Mouse (Mus musculus): ENCODE data around the gene Ttc22. TPM values are rescaled to one million over a fixed set of nuclear protein-coding genes. Genes with fewer than 3 reads are reported as not detected.
A peak's percentile ranks its signal among the peaks of the same experiment; 100 is the strongest.

Gene Ttc22
- polyA plus RNA-seq, 1 experiment from 2014 or later: 5.7 TPM

DNA sequence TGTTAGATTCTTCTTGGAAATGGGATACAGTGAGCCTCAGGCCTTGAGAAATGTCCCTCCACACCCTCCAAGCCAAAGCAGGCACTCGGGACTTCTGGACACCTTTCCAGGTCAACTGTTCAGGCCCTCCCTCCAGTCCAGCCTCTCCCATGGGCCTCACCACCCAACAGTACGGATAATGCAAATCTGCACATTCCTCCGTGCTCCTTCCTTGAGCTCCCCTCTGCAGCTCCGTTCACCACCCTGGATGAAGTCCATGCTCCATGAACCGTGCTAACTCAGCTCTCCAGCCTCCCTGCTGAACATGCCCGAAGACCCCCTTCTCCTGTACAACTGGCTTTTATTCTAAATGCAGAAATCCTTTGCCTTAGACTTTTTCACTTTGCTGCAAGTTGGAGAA lies 42.5 kb downstream of the Ttc22 start:
- Histone ChIP-seq H3K9me3 (ENCODE audit: control insufficient read depth, low read length) (no peaks in the 10 kb centered on the region), H3K36me3 (ENCODE audit: control insufficient read depth, insufficient read depth, low read length) (peaks cover 92% of the 10 kb centered on the region), H3K9ac (ENCODE audit: low read depth, low read length) (no peak overlapping the region), H3K4me3 (ENCODE audit: low read length) (no peak overlapping the region), H3K4me1 (ENCODE audit: control insufficient read depth, insufficient read depth, low read length) (no peaks in the 10 kb centered on the region), H3K27me3 (ENCODE audit: control insufficient read depth, insufficient read depth, low read length) (no peaks in the 10 kb centered on the region), H3K4me2 (replicated peaks; ENCODE audit: low read depth, low read length) (no peak overlapping the region), H3K27ac (ENCODE audit: low read depth, low read length) (no peak overlapping the region)
- ATAC-seq (ENCODE audit: low FRiP score, low TSS enrichment): no peak
- 88% methylated on average over 6 of the region's 6 CpGs for WGBS

DNA sequence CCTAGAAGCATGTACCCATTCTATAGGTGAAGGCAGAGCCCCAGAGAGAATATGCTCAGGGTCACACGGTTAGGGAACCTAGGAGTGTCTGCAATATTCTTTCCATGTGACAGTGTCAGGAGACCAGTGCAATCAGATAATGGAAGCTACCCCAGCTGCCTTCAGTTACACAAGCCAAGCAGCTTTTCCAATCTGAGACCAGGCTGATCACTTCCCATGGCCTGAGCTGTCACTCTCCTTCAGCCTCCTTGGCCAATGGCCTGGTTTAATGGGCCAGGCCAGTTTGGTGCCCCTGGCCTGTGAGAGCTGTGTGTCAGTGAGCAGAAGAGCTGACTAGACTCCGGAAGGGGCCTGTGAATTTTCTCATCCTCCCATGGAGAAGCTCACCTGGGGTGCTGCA lies 43.0 kb downstream of the Ttc22 start:
- peaks cover 92% of the 10 kb centered on the region for H3K36me3 ChIP-seq (ENCODE audit: control insufficient read depth, insufficient read depth, low read length)
- H3K27me3 ChIP-seq (ENCODE audit: control insufficient read depth, insufficient read depth, low read length): no peaks in the 10 kb centered on the region
- H3K4me3 ChIP-seq (ENCODE audit: low read length): no peak overlapping the region
- H3K4me2 ChIP-seq (replicated peaks; ENCODE audit: low read depth, low read length): no peak overlapping the region
- H3K9me3 ChIP-seq (ENCODE audit: control insufficient read depth, low read length): no peaks in the 10 kb centered on the region
- H3K9ac ChIP-seq (ENCODE audit: low read depth, low read length): no peak overlapping the region
- no peak overlapping the region for H3K27ac ChIP-seq (ENCODE audit: low read depth, low read length)
- ATAC-seq (ENCODE audit: low FRiP score, low TSS enrichment): no peak
- 94% methylated on average over 2 of the region's 2 CpGs for whole genome bisulfite sequencing
- H3K4me1 ChIP-seq (ENCODE audit: control insufficient read depth, insufficient read depth, low read length): no peaks in the 10 kb centered on the region

DNA sequence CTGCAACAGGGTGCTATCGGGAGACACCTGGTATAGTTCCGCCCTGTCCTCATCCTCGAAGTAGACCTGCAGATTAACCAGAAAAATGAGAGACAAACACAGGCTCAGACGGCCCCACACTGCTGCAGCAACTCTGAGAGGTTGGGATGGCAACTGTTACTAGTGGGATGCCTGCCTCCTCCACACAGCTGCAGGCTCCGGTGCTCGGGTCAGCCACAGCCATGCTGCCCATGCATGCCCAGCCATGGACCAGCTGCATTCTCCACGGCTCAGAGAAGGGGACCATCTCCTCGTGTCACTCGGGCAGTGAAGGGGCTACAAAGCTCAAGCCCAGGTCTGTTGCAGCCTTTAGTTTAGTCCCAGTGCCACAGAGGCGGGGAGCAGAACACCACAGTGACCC lies 43.4 kb downstream of the Ttc22 start:
- WGBS: 76% methylated on average over 10 of the region's 10 CpGs
- peaks cover 93% of the 10 kb centered on the region for H3K36me3 ChIP-seq (ENCODE audit: control insufficient read depth, insufficient read depth, low read length)

DNA sequence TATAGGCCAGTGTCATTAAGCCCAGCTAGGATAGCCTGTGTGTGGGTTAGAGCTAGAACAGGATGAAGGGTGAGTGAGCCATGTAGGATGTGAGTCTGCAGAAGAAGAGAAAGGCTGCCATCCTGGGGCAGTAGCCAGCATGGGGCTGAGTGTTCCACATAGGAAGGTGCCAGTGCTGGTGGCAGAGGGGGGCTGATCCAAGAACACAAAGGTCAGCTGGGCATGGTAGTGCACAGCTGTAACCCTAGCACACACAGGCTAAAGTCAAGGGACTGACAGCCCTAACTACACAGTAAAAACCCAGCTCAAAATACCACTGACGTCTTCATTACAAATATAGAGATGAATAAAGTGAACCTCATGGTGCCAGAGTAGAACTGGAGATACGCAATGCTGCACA lies 44.3 kb downstream of the Ttc22 start:
- Histone ChIP-seq H3K27ac (ENCODE audit: low read depth, low read length) (no peak overlapping the region), H3K36me3 (ENCODE audit: control insufficient read depth, insufficient read depth, low read length) (peaks cover 98% of the 10 kb centered on the region), H3K9me3 (ENCODE audit: control insufficient read depth, low read length) (no peaks in the 10 kb centered on the region), H3K9ac (ENCODE audit: low read depth, low read length) (no peak overlapping the region), H3K4me1 (ENCODE audit: control insufficient read depth, insufficient read depth, low read length) (no peaks in the 10 kb centered on the region), H3K4me2 (replicated peaks; ENCODE audit: low read depth, low read length) (no peak overlapping the region), H3K27me3 (ENCODE audit: control insufficient read depth, insufficient read depth, low read length) (no peaks in the 10 kb centered on the region), H3K4me3 (ENCODE audit: low read length) (no peak overlapping the region)
- ATAC-seq (ENCODE audit: low FRiP score, low TSS enrichment): no peak
- WGBS: 92% methylated on average over 2 of the region's 2 CpGs

More for the DNA sequence above, 43.4 kb downstream of the Ttc22 start:
- Histone ChIP-seq H3K9me3 (ENCODE audit: control insufficient read depth, low read length) (no peaks in the 10 kb centered on the region), H3K4me2 (replicated peaks; ENCODE audit: low read depth, low read length) (no peak overlapping the region), H3K27ac (ENCODE audit: low read depth, low read length) (no peak overlapping the region), H3K27me3 (ENCODE audit: control insufficient read depth, insufficient read depth, low read length) (no peaks in the 10 kb centered on the region), H3K4me3 (ENCODE audit: low read length) (no peak overlapping the region), H3K4me1 (ENCODE audit: control insufficient read depth, insufficient read depth, low read length) (no peaks in the 10 kb centered on the region), H3K9ac (ENCODE audit: low read depth, low read length) (no peak overlapping the region)
- no peak for ATAC-seq (ENCODE audit: low FRiP score, low TSS enrichment)

DNA sequence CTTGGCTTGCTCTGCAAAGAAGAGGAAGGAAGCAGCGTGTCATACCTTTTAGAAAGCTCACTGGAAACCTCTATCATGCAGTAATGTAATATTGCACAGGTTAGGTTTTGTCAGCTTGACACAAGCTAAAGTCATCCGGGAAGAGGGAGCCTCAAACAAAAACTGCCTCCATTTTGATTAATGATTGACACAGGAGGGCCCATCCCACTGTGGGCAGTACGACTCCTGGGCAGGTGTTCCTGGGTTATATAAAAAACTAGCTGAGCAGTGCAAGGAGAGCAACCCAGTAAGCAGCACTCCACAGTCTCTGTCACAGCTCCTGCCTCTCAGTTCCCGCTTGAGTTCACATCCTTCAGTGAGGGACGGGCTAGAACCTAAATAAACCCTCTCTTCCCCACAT lies 54.5 kb downstream of the Ttc22 start:
- Histone ChIP-seq H3K4me2 (replicated peaks; ENCODE audit: low read depth, low read length) (no peak overlapping the region), H3K9ac (ENCODE audit: low read depth, low read length) (no peak overlapping the region), H3K4me1 (ENCODE audit: control insufficient read depth, insufficient read depth, low read length) (peaks cover 4% of the 10 kb centered on the region), H3K27me3 (ENCODE audit: control insufficient read depth, insufficient read depth, low read length) (no peaks in the 10 kb centered on the region), H3K4me3 (ENCODE audit: low read length) (no peak overlapping the region), H3K27ac (ENCODE audit: low read depth, low read length) (no peak overlapping the region), H3K36me3 (ENCODE audit: control insufficient read depth, insufficient read depth, low read length) (peaks cover 47% of the 10 kb centered on the region), H3K9me3 (ENCODE audit: control insufficient read depth, low read length) (no peaks in the 10 kb centered on the region)
- WGBS: 84% methylated on average over 5 of the region's 5 CpGs
- ATAC-seq (ENCODE audit: low FRiP score, low TSS enrichment): no peak

DNA sequence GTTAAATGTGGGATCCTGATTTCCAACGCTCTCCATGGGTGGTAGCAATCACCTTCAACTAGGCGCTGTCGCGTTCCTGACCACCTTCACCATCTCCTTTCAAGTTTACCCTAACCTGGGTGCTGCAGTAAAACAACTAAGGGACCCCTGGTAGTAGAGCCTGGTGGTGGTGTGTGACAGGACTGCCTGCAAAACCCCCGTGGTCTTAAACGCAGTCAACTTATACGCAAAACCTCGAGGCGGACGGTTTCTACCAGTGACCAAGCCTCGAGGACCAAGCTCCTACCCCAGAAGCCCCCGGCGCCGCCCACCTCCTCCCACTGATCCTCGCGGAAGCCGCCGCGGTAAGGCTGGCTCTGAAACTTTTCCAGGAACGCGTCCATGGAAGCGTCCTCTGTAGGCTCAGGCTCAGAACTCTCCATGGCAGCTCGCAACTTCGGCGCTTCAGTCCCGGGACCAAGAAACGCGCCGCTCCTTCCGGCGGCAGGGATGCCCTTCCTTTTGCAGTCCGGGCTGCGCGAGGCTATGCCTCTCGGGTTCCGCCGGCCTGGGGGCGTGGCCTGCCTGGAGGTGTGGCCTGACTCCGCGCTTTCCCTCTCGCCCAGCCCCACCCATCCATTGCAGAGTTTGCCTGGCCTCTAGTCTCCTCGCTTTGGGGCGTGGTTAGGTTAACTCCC lies 56.3 kb downstream of the Ttc22 start, which contains the start of gene Ttc4:
Ttc4 (minus strand) TSS at position 503 of the 677 bp plus-strand sequence.
- WGBS: under 1% methylated on average over 43 of the region's 43 CpGs
- H3K27ac ChIP-seq (ENCODE audit: low read depth, low read length): no peak within 1 kb of the TSS

DNA sequence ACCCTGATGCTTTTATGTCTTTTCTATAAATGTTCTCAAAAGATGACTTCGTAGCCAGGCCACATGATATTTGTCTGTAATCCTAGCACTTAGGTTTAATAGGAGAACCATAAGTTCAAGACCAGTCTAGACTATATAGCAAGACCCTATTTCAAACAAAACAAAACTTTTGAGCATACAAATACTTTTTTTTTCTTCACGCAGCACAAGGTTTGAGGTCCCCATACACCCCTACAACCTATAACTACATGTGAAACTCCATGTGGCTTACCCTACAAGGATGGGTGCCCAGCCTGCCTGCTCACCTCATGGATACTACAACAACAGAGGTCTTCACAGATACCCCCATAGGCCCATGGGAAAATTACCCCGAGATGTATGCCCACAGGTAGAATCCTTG lies 56.9 kb downstream of the Ttc22 start:
- 40% methylated on average over 3 of the region's 3 CpGs for WGBS
- H3K4me3 ChIP-seq (ENCODE audit: low read length): no peak overlapping the region

More for the DNA sequence above, 56.3 kb downstream of the Ttc22 start, which contains the start of gene Ttc4:
- ATAC-seq (ENCODE audit: low FRiP score, low TSS enrichment): peak; percentile 97
- Histone ChIP-seq H3K27me3 (ENCODE audit: control insufficient read depth, insufficient read depth, low read length) (no peaks in the 10 kb centered on the region), H3K9me3 (ENCODE audit: control insufficient read depth, low read length) (no peaks in the 10 kb centered on the region), H3K4me1 (ENCODE audit: control insufficient read depth, insufficient read depth, low read length) (peaks cover 4% of the 10 kb centered on the region), H3K36me3 (ENCODE audit: control insufficient read depth, insufficient read depth, low read length) (peaks cover 30% of the 10 kb centered on the region), H3K9ac (ENCODE audit: low read depth, low read length) (peak within 1 kb of the TSS; percentile 68), H3K4me2 (replicated peaks; ENCODE audit: low read depth, low read length) (peak within 1 kb of the TSS; percentile 57), H3K4me3 (ENCODE audit: low read length) (peak within 1 kb of the TSS; percentile 76)

DNA sequence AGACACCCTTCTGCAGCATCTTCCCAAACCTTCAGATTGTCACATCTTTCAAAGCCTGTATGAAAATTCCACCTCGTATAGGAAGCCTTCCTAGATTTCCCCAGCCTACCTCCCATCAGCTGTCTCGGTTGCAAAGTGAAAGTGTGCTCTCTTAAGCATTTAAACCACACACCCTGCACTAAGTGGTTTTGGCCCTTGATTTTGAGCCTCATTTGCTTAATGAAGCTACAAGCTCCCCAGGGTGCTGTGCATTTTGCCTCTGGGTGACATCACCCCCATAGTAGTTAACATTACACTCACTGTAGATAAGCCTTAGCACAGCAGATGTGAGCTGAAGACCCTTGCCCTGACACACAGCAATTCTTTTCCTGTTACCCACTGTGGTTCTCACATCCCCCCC lies 58.7 kb downstream of the Ttc22 start:
- peaks cover 4% of the 10 kb centered on the region for H3K4me1 ChIP-seq (ENCODE audit: control insufficient read depth, insufficient read depth, low read length)
- no peak overlapping the region for H3K27ac ChIP-seq (ENCODE audit: low read depth, low read length)
- H3K4me2 ChIP-seq (replicated peaks; ENCODE audit: low read depth, low read length): no peak overlapping the region
- H3K36me3 ChIP-seq (ENCODE audit: control insufficient read depth, insufficient read depth, low read length): peaks cover 12% of the 10 kb centered on the region
- no peaks in the 10 kb centered on the region for H3K27me3 ChIP-seq (ENCODE audit: control insufficient read depth, insufficient read depth, low read length)
- no peak overlapping the region for H3K4me3 ChIP-seq (ENCODE audit: low read length)
- WGBS: 62% methylated on average over 2 of the region's 2 CpGs
- no peak overlapping the region for H3K9ac ChIP-seq (ENCODE audit: low read depth, low read length)
- no peak for ATAC-seq (ENCODE audit: low FRiP score, low TSS enrichment)
- no peaks in the 10 kb centered on the region for H3K9me3 ChIP-seq (ENCODE audit: control insufficient read depth, low read length)

More for the DNA sequence above, 56.9 kb downstream of the Ttc22 start:
- Histone ChIP-seq H3K36me3 (ENCODE audit: control insufficient read depth, insufficient read depth, low read length) (peaks cover 25% of the 10 kb centered on the region), H3K9me3 (ENCODE audit: control insufficient read depth, low read length) (no peaks in the 10 kb centered on the region), H3K27me3 (ENCODE audit: control insufficient read depth, insufficient read depth, low read length) (no peaks in the 10 kb centered on the region), H3K9ac (ENCODE audit: low read depth, low read length) (no peak overlapping the region), H3K4me2 (replicated peaks; ENCODE audit: low read depth, low read length) (no peak overlapping the region), H3K27ac (ENCODE audit: low read depth, low read length) (no peak overlapping the region), H3K4me1 (ENCODE audit: control insufficient read depth, insufficient read depth, low read length) (peaks cover 4% of the 10 kb centered on the region)
- ATAC-seq (ENCODE audit: low FRiP score, low TSS enrichment): peak; percentile 44

DNA sequence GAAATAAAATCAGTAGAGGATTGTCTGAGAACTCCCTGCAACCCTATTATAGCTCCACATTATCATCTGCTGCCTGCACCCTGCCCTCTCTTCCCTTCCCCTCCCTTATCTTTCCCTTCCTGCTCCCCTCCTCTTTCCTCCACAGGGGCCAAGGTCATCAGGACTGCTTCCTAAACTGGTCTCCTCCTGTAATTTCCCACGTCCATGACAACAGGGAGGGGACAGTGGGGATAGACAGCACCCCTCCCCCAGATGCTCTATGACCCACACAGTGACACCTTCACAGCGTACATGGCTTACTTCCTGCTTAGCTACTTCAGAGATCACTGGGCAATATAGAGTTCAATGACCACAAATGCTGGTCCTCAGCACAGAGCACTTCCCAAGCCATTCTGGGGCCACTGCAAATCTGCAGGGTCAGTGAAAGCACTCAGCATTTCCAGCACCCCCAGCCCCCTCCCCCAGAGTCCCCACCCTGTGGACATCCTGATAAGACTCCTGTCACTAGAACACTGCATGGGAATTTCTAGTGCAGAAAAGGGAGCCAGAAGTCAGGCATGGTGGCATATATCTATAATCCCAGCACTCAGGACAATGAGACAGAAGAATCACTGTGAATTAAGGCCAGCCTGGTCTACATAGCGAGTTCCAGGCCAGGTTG lies 66.5 kb downstream of the Ttc22 start:
- no peak overlapping the region for H3K4me2 ChIP-seq (replicated peaks; ENCODE audit: low read depth, low read length)
- ATAC-seq (ENCODE audit: low FRiP score, low TSS enrichment): peak; percentile 20; the same call in 1 of the 2 replicates
- no peaks in the 10 kb centered on the region for H3K36me3 ChIP-seq (ENCODE audit: control insufficient read depth, insufficient read depth, low read length)
- no peaks in the 10 kb centered on the region for H3K9me3 ChIP-seq (ENCODE audit: control insufficient read depth, low read length)
- H3K27me3 ChIP-seq (ENCODE audit: control insufficient read depth, insufficient read depth, low read length): no peaks in the 10 kb centered on the region
- no peak overlapping the region for H3K4me3 ChIP-seq (ENCODE audit: low read length)
- H3K9ac ChIP-seq (ENCODE audit: low read depth, low read length): no peak overlapping the region
- no peaks in the 10 kb centered on the region for H3K4me1 ChIP-seq (ENCODE audit: control insufficient read depth, insufficient read depth, low read length)
- H3K27ac ChIP-seq (ENCODE audit: low read depth, low read length): no peak overlapping the region
- 38% methylated on average over 3 of the region's 3 CpGs for WGBS

Measured in kidney, embryonic 14.5 days (tissue).